Mouse (Mus musculus) C2C12 (cell line): ENCODE measurements around the gene Prpsap2.

Source experiments
- CTCF ChIP-seq: IDR thresholded peaks from one replicate; pipeline ENCODE4 v1.5.1; 2011; ENCODE audit not compliant: control insufficient read depth, insufficient read depth, insufficient read length
- MAX ChIP-seq: IDR thresholded peaks from one replicate; pipeline ENCODE4 v1.6.1; 2011; ENCODE audit warnings: mild to moderate bottlenecking, control low read depth
- USF1 ChIP-seq: IDR thresholded peaks from one replicate; pipeline ENCODE4 v1.6.1; 2011; ENCODE audit warnings: low read depth, mild to moderate bottlenecking, control low read depth, moderate library complexity

DNA sequence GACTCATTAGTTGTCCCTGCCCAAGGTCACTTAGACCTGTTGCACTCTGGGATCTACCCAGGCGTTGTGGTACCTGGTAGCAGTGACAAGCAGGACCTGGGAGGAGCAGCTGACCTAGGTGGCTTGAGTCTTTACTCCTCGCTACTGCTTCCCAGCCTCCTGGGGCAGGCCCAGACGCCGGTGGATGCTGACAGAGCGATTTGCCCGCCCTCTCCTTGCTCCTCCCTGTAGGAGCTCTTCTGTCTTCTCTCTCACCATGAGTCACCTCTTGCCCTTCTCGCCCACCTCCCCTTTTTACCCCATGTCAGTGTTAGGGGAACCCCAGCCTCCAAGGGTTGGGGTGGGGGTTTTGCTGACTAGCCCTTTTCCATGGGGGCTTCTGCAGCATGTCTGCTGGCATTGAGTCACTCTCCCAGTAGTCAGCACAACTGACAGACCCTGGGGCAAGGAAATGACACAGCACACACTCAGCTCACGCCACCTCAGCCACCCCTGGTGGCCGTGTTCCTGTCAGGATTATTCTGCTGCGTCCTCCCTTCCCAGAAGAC lies 74.9 kb downstream of the Prpsap2 start:
- TF ChIP-seq USF1, result no peak
- TF ChIP-seq CTCF, result no peak
- TF ChIP-seq MAX, result no peak
